In genomic region chr13:94874656-94875395, GRCm38 (mm10) we compare ENCODE assay signal across 15 mouse cellular contexts. TPM values are rescaled to one million over a fixed set of nuclear protein-coding genes. Genes with fewer than 3 reads are reported as not detected.
A peak's percentile ranks its signal among the peaks of the same experiment; 100 is the strongest.
DNase-seq lines count a peak whose midpoint lies in the region; ATAC-seq and TF ChIP-seq lines count a peak whose summit lies in the region.
"Had no signal": no experiment of that assay in that cellular context is flagged by ENCODE, and none has a peak within 500 bp of the region (broad histone marks: within the 10 kb centered on the region; RNA-seq: fewer than 3 reads in every experiment).

No protein-coding gene starts in this region.

- TF ChIP-seq CTCF in brain, embryonic 14.5 days (IDR thresholded peaks at IDR 0.05; ENCODE audit: borderline replicate concordance, extremely low read depth, insufficient read depth, insufficient read length), result no peak

- no peaks in the 10 kb centered on the region for H3K9me3 ChIP-seq in hindbrain, embryonic 12.5 days (replicated peaks)
- no peaks in the 10 kb centered on the region for H3K9me3 ChIP-seq in midbrain, embryonic 15.5 days
- H3K9me3 ChIP-seq in intestine, embryonic 15.5 days, result no peaks in the 10 kb centered on the region
- H3K9me3 ChIP-seq: limb, embryonic 15.5 days had no signal

- peak overlapping the region; percentile 20 for H3K4me3 ChIP-seq in hindbrain, embryonic 12.5 days
- 0 out of 2 replicates have a peak overlapping the region, but pooled peaks have one; percentile 9 for H3K4me3 ChIP-seq in midbrain, embryonic 15.5 days
- no peak overlapping the region for H3K4me3 ChIP-seq in intestine, embryonic 15.5 days (replicated peaks)
- H3K4me3 ChIP-seq: limb, embryonic 15.5 days had no signal

- H3K4me1 ChIP-seq in hindbrain, embryonic 12.5 days, result peaks cover 3% of the 10 kb centered on the region; the same call in 1 of the 2 replicates
- H3K4me1 ChIP-seq in midbrain, embryonic 15.5 days, result no peaks in the 10 kb centered on the region; the same call in 1 of the 2 replicates
- H3K4me1 ChIP-seq in intestine, embryonic 15.5 days (replicated peaks), result 0 out of 2 replicates have a peak, but pooled peaks cover 7% of the 10 kb centered on the region

- peak overlapping the region; percentile 52; the same call in 1 of the 2 replicates for H3K27ac ChIP-seq in hindbrain, embryonic 12.5 days
- H3K27ac ChIP-seq in midbrain, embryonic 15.5 days, result no peak overlapping the region
- H3K27ac ChIP-seq in intestine, embryonic 15.5 days, result no peak overlapping the region
- H3K27ac ChIP-seq: limb, embryonic 15.5 days had no signal

- ATAC-seq in hindbrain, embryonic 12.5 days (ENCODE audit: low FRiP score), result peak; percentile 29; the same call in 1 of the 2 replicates
- peak; percentile 48 for ATAC-seq in midbrain, embryonic 15.5 days (replicated peaks)
- no peak for ATAC-seq in intestine, embryonic 15.5 days

- TF ChIP-seq POLR2A in brain, embryonic 14.5 days (IDR thresholded peaks at IDR 0.05; ENCODE audit: borderline replicate concordance, extremely low read depth, insufficient read depth, insufficient read length, poor library complexity, severe bottlenecking), result no peak

- peak overlapping the region; percentile 18 for H3K4me2 ChIP-seq in hindbrain, embryonic 12.5 days (replicated peaks)
- no peak overlapping the region; the same call in 1 of the 2 replicates for H3K4me2 ChIP-seq in midbrain, embryonic 15.5 days
- no peak overlapping the region for H3K4me2 ChIP-seq in intestine, embryonic 15.5 days (replicated peaks)
- H3K4me2 ChIP-seq: limb, embryonic 15.5 days had no signal

- WGBS in hindbrain, embryonic 12.5 days, result under 1% methylated on average over 23 of the region's 23 CpGs
- under 1% methylated on average over 23 of the region's 23 CpGs for WGBS in midbrain, embryonic 15.5 days
- WGBS in intestine, embryonic 15.5 days, result 2% methylated on average over 23 of the region's 23 CpGs

- peak; percentile 58 for DNase-seq in embryo, embryonic 10.5 days (ENCODE audit: low spot score)
- no peak for DNase-seq in embryo, embryonic 10 days (ENCODE audit: low spot score)
- peak; percentile 43 for DNase-seq in brain, embryonic 14.5 days (ENCODE audit: low read depth)
- DNase-seq in left cerebral cortex, adult 18-20 months (ENCODE audit: low spot score in 2 of 2), result no peak
- no peak for DNase-seq in thymus, postnatal 0 days (ENCODE audit: low spot score)
- DNase-seq: adrenal gland, postnatal 25 days; cerebellum, adult 8-10 months; kidney, postnatal 36 days; lung, postnatal 14 days; thymus, postnatal 25 days had no signal

- no peak overlapping the region for H3K9ac ChIP-seq in hindbrain, embryonic 12.5 days
- H3K9ac ChIP-seq in midbrain, embryonic 15.5 days, result no peak overlapping the region
- no peak overlapping the region for H3K9ac ChIP-seq in intestine, embryonic 15.5 days
- H3K9ac ChIP-seq: limb, embryonic 15.5 days had no signal

- H3K27me3 ChIP-seq in hindbrain, embryonic 12.5 days, result peaks cover 67% of the 10 kb centered on the region
- peaks cover 68% of the 10 kb centered on the region for H3K27me3 ChIP-seq in midbrain, embryonic 15.5 days (replicated peaks)
- peaks cover 76% of the 10 kb centered on the region for H3K27me3 ChIP-seq in intestine, embryonic 15.5 days (replicated peaks)

- no peaks in the 10 kb centered on the region for H3K36me3 ChIP-seq in hindbrain, embryonic 12.5 days
- H3K36me3 ChIP-seq in midbrain, embryonic 15.5 days (replicated peaks), result no peaks in the 10 kb centered on the region
- no peaks in the 10 kb centered on the region for H3K36me3 ChIP-seq in intestine, embryonic 15.5 days
- H3K36me3 ChIP-seq: limb, embryonic 15.5 days had no signal

RNA-seq across cellular contexts. Expression of gene Otp, which starts 0.6 kb away (rescaled TPM):
- polyA plus RNA-seq in brain, embryonic 14.5 days (2012; rRNA removed), result 19.3 and 42.9 TPM in 2 replicates
- 11.2 and 15.8 TPM in 2 replicates for polyA plus RNA-seq in hindbrain, embryonic 12.5 days (2016; fragmentation: Nextera tagmentation; extraction: Ambion mirVana)
- polyA plus RNA-seq in midbrain, embryonic 15.5 days (2015; fragmentation: Nextera tagmentation; extraction: Ambion mirVana), result 2.3 and 4.7 TPM in 2 replicates
- polyA plus RNA-seq in intestine, embryonic 15.5 days (2015; fragmentation: Nextera tagmentation; extraction: Ambion mirVana), result not detected in 2 replicates
- under 1 TPM in 1 of 2 experiments, not detected in 1; 0.12 TPM for total RNA-seq in left cerebral cortex, adult 18-20 months (2021)
- polyA plus RNA-seq in thymus, postnatal 0 days (2015; fragmentation: Nextera tagmentation; extraction: Ambion mirVana), result not detected in 2 replicates
- total RNA-seq: adrenal gland, postnatal 25 days had no signal
- polyA plus RNA-seq: gonadal fat pad, adult 2 months; limb, embryonic 15.5 days had no signal

Comparison
In these comparisons a context has a peak if more than half of its experiments do, and no peak if none do; other contexts are left out.
1. DNase-seq: peak in embryo, embryonic 10.5 days (single experiment) and brain, embryonic 14.5 days (single experiment); none in embryo, embryonic 10 days (single experiment), left cerebral cortex, adult 18-20 months (0 of 2) and thymus, postnatal 0 days (single experiment).